Mouse (Mus musculus) heart, embryonic 12.5 days (tissue): Measurements from ENCODE around the gene Prdm1. TPM values are rescaled to one million over a fixed set of nuclear protein-coding genes. Genes with fewer than 3 reads are reported as not detected.
A peak's percentile ranks its signal among the peaks of the same experiment; 100 is the strongest.

Source experiments
- ATAC-seq: fragments of 200-750 bp; cut with Nextera tagmentation; 2 replicates; pipeline ENCODE4 v1.8.0; 2017; ENCODE audit warnings: moderate TSS enrichment, moderate library complexity; ENCODE audit not compliant: insufficient number of reproducible peaks, low FRiP score
- H3K27ac ChIP-seq: fragments of 300-500 bp; sonication (generic); 2 replicates; pipeline ENCODE4 v1.5.1; 2016; ENCODE audit warnings: mild to moderate bottlenecking, moderate library complexity; ENCODE audit not compliant: poor library complexity, severe bottlenecking
- H3K27me3 ChIP-seq: fragments of 300-500 bp; sonication (generic); replicated peaks from 2 replicates; pipeline ENCODE4 v1.6.1; 2016; ENCODE audit warnings: mild to moderate bottlenecking, moderate library complexity
- H3K36me3 ChIP-seq: fragments of 300-500 bp; sonication (generic); 2 replicates; pipeline ENCODE4 v1.6.1; 2016; ENCODE audit warnings: mild to moderate bottlenecking, moderate library complexity
- H3K4me1 ChIP-seq: fragments of 300-500 bp; sonication (generic); replicated peaks from 2 replicates; pipeline ENCODE4 v1.6.1; 2016; ENCODE audit warnings: mild to moderate bottlenecking
- H3K4me2 ChIP-seq: fragments of 300-500 bp; sonication (generic); 2 replicates; pipeline ENCODE4 v1.6.1; 2016; ENCODE audit warnings: mild to moderate bottlenecking, moderate library complexity
- H3K4me3 ChIP-seq: fragments of 300-500 bp; sonication (generic); 2 replicates; pipeline ENCODE4 v1.5.1; 2016; ENCODE audit warnings: mild to moderate bottlenecking
- H3K9ac ChIP-seq: fragments of 300-500 bp; sonication (generic); 2 replicates; pipeline ENCODE4 v1.6.1; 2016; ENCODE audit warnings: mild to moderate bottlenecking, moderate library complexity
- H3K9me3 ChIP-seq: fragments of 300-500 bp; sonication (generic); replicated peaks from 2 replicates; pipeline ENCODE4 v1.6.1; 2016; ENCODE audit warnings: mild to moderate bottlenecking, moderate library complexity
- WGBS: fragments of 180-500 bp; shearing (Covaris S2); methylation state at CpG from one replicate; pipeline ENCODE4 v1.1.7; 2016; 5-methylcytosine and 5-hydroxymethylcytosine counted together
- polyA plus RNA-seq: library from polyadenylated mRNA; unstranded; fragments of >200 nt; fragmentation: Nextera tagmentation; extraction: Ambion mirVana; gene quantifications from 2 replicates; pipeline ENCODE4 v1.2.1, GENCODE M21; 2016

Gene Prdm1
- 0.23 and 0.50 TPM in 2 replicates for polyA plus RNA-seq

DNA sequence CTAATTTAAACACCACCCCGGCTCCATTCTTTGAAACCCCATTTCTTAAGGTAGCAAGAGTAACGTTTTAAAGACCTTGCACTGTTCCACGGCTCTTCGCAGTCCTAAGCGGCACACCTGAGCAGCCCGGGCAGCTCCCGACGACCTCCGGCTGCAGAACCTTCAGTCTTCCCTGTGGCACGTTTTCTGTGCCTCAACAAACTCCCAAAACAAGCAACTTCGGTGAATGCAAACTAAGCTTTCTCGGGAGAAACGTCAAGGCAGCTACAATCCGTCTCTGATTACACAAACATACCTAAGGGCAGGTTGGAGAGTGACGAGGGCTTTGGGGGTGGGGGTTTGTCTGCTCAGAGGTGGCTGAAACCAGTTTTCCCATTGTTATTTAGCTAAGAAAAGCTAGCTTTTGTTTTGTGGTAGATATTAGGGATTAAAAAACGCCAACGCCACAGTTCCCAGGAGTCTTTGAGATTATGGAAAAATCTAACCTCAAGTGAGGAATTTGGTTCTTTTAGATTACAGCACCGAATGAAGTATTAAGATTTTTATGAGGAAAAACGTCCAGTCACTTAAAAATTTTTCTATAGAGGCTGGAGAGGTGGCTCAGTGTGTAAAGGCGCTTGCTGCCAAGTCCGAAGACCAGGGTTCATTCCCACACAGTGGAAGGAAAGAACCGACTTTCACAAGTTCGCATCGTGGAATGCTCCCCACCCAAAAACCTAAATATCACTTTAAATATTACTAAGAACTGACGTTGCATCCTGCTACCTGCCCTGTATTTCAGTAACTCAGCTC, at the start of gene Prdm1:
TSS of gene Prdm1 (minus strand) at position 211 of the 792 bp plus-strand sequence.
- ATAC-seq = no peak
- H3K4me3 ChIP-seq = peak within 1 kb of the TSS; percentile 61
- WGBS = 2% methylated on average over 25 of the region's 25 CpGs
- no peaks in the 10 kb centered on the region for H3K9me3 ChIP-seq
- peak within 1 kb of the TSS; percentile 95 for H3K4me2 ChIP-seq
- H3K27ac ChIP-seq = no peak within 1 kb of the TSS
- peaks cover 17% of the 10 kb centered on the region for H3K4me1 ChIP-seq
- peak within 1 kb of the TSS; percentile 67; the same call in 1 of the 2 replicates for H3K9ac ChIP-seq
- no peaks in the 10 kb centered on the region for H3K36me3 ChIP-seq
- peaks cover 39% of the 10 kb centered on the region for H3K27me3 ChIP-seq

GRCm38 (mm10) chr10:44565971-44566370, 37.7 kb upstream of the Prdm1 start:
- no peak overlapping the region for H3K9ac ChIP-seq
- ATAC-seq = no peak
- H3K27me3 ChIP-seq = no peaks in the 10 kb centered on the region

DNA sequence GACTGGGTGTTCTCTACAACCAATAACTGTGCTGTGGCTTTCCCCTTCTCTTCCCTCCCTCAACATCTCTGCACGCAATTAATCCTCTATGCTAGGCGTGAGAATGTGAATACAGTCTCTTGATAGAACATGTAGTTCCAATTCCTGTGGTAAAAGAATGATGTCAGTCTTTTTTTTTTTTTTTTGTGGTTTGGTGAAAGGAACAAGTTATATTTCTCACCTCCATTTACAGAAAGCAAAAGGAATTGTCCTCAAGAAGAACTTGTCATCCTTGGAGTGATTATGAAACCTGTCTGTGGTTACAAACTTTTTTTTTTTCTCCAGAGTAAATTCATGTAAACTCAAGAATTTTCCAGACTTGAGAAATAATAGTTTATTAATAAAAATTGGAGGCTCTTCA, 36.8 kb upstream of the Prdm1 start:
- no peaks in the 10 kb centered on the region for H3K27me3 ChIP-seq
- H3K4me3 ChIP-seq = no peak overlapping the region
- H3K27ac ChIP-seq = no peak overlapping the region
- no peak overlapping the region for H3K4me2 ChIP-seq
- WGBS = 80% methylated on average over 2 of the region's 2 CpGs
- no peaks in the 10 kb centered on the region for H3K4me1 ChIP-seq
- H3K9ac ChIP-seq = no peak overlapping the region
- no peaks in the 10 kb centered on the region for H3K36me3 ChIP-seq
- peaks cover 3% of the 10 kb centered on the region; the same call in 1 of the 2 replicates for H3K9me3 ChIP-seq
- no peak for ATAC-seq

More at GRCm38 (mm10) chr10:44565971-44566370, 37.7 kb upstream of the Prdm1 start:
- Histone ChIP-seq H3K9me3 (peaks cover 3% of the 10 kb centered on the region; the same call in 1 of the 2 replicates), H3K4me2 (no peak overlapping the region), H3K4me3 (no peak overlapping the region), H3K36me3 (no peaks in the 10 kb centered on the region), H3K27ac (no peak overlapping the region), H3K4me1 (no peaks in the 10 kb centered on the region)
- 73% methylated on average over 3 of the region's 3 CpGs for WGBS

- Histone ChIP-seq H3K9ac (no peak overlapping the region), H3K27ac (no peak overlapping the region), H3K36me3 (no peaks in the 10 kb centered on the region), H3K4me1 (no peaks in the 10 kb centered on the region), H3K4me3 (no peak overlapping the region), H3K4me2 (no peak overlapping the region), H3K9me3 (peaks cover 5% of the 10 kb centered on the region), H3K27me3 (no peaks in the 10 kb centered on the region)
- WGBS = 78% methylated on average over 4 of the region's 4 CpGs
- no peak for ATAC-seq
Observed at GRCm38 (mm10) chr10:44556845-44557244, 28.5 kb upstream of the Prdm1 start.

DNA sequence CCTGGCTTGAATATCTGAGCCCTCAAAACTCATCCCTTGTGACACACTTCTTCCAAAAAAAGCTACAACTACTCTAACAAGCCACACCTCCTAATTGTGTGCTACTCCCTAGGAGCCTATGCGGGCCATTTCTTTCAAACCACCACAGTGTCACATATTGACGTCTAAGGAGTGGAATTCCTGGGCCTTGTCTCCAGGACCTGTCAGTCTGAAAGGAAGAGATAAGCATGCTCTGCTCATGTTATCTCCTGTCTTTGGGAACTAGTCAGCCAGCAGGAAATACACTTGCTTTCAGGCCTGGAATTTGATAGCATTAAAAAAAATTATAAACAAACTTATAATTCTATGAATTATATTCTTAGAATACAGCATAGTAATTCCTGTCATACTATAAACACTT, 27.0 kb upstream of the Prdm1 start:
- 7% methylated on average over 2 of the region's 2 CpGs for WGBS
- H3K9ac ChIP-seq = no peak overlapping the region
- no peaks in the 10 kb centered on the region for H3K4me1 ChIP-seq
- H3K27me3 ChIP-seq = no peaks in the 10 kb centered on the region
- no peak overlapping the region for H3K4me2 ChIP-seq
- no peak overlapping the region for H3K4me3 ChIP-seq
- no peak overlapping the region for H3K27ac ChIP-seq
- peaks cover 5% of the 10 kb centered on the region for H3K9me3 ChIP-seq
- peak; percentile 79; the same call in 1 of the 2 replicates for ATAC-seq
- H3K36me3 ChIP-seq = no peaks in the 10 kb centered on the region

DNA sequence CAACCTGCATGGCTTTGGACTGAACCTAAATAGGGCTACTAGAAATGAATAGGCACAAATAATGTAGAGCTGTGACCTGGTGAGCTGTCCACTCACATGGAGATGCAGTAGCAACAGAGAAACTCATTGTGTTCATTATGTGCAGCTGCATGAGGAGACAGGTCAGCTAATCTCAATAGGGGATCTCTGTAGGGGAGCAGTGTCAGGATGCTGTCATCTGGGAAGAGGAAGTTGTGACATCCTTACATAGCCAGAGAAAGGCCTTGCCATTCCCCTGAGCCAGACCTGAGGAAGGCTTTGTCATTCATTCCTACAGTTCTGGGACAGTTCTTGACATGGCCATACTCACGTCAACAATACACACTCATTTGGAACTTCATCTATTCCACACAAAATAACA, 25.3 kb upstream of the Prdm1 start:
- no peaks in the 10 kb centered on the region for H3K36me3 ChIP-seq
- WGBS = 93% methylated on average over 1 of the region's 1 CpGs

GRCm38 (mm10) chr10:44539033-44539578, 10.8 kb upstream of the Prdm1 start:
- no peak overlapping the region for H3K9ac ChIP-seq
- peaks cover 16% of the 10 kb centered on the region; the same call in 1 of the 2 replicates for H3K27me3 ChIP-seq
- H3K4me2 ChIP-seq = peak overlapping the region; percentile 52
- no peaks in the 10 kb centered on the region for H3K36me3 ChIP-seq
- no peaks in the 10 kb centered on the region for H3K9me3 ChIP-seq
- 10% methylated on average over 14 of the region's 14 CpGs for WGBS
- no peak overlapping the region for H3K27ac ChIP-seq
- peaks cover 10% of the 10 kb centered on the region; the same call in 1 of the 2 replicates for H3K4me1 ChIP-seq
- no peak for ATAC-seq
- peak overlapping the region; percentile 16 for H3K4me3 ChIP-seq

More for the DNA sequence above, 25.3 kb upstream of the Prdm1 start:
- Histone ChIP-seq H3K9ac (no peak overlapping the region), H3K9me3 (peaks cover 5% of the 10 kb centered on the region), H3K4me3 (no peak overlapping the region), H3K4me1 (no peaks in the 10 kb centered on the region), H3K27ac (no peak overlapping the region), H3K27me3 (no peaks in the 10 kb centered on the region), H3K4me2 (no peak overlapping the region)
- ATAC-seq = no peak

DNA sequence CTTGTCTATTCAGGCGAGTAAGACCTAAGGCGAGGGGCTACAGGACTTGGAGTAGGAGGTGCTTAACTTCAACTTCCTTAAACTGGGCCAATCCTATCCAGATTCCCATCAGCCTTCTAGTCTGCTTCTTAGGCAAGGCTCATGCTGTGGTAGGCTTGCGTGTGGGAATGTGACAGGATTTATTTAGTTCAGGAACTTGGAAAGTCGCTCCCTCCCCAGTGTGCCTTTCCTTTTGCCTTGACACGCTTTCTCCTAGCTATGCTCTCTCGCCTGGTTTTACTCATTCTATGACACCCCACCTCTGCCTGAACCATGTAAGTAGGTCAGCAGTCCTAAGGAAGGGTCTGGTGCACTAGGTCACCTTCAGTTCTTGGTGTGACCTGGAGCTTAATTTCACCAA, 9.8 kb upstream of the Prdm1 start:
- H3K9ac ChIP-seq = no peak overlapping the region
- 61% methylated on average over 6 of the region's 6 CpGs for WGBS
- peaks cover 16% of the 10 kb centered on the region; the same call in 1 of the 2 replicates for H3K27me3 ChIP-seq
- H3K36me3 ChIP-seq = no peaks in the 10 kb centered on the region
- H3K27ac ChIP-seq = no peak overlapping the region
- no peak overlapping the region for H3K4me2 ChIP-seq
- H3K4me3 ChIP-seq = no peak overlapping the region
- no peak for ATAC-seq
- peaks cover 10% of the 10 kb centered on the region; the same call in 1 of the 2 replicates for H3K4me1 ChIP-seq
- H3K9me3 ChIP-seq = no peaks in the 10 kb centered on the region

DNA sequence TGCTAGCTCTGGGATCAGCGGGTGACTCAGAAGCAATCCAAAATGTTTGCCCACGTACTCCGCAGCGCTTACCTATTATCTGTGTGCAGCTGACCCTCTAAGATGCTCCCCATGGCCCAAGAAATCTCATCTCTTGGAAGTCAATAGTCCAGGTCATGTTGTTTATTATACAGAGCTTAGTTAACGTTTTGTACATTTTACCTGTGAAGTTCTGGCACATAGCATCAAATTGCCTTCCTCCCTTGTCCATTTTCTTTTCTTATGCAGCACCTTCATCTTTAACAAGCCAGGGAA, 1.7 kb upstream of the Prdm1 start:
- H3K27ac ChIP-seq = no peak overlapping the region
- H3K36me3 ChIP-seq = no peaks in the 10 kb centered on the region
- H3K4me3 ChIP-seq = peak overlapping the region; percentile 61
- ATAC-seq = no peak
- no peaks in the 10 kb centered on the region for H3K9me3 ChIP-seq
- peaks cover 17% of the 10 kb centered on the region for H3K4me1 ChIP-seq
- H3K4me2 ChIP-seq = peak overlapping the region; percentile 95
- 8% methylated on average over 5 of the region's 5 CpGs for WGBS
- peaks cover 37% of the 10 kb centered on the region for H3K27me3 ChIP-seq
- H3K9ac ChIP-seq = peak overlapping the region; percentile 67; the same call in 1 of the 2 replicates

DNA sequence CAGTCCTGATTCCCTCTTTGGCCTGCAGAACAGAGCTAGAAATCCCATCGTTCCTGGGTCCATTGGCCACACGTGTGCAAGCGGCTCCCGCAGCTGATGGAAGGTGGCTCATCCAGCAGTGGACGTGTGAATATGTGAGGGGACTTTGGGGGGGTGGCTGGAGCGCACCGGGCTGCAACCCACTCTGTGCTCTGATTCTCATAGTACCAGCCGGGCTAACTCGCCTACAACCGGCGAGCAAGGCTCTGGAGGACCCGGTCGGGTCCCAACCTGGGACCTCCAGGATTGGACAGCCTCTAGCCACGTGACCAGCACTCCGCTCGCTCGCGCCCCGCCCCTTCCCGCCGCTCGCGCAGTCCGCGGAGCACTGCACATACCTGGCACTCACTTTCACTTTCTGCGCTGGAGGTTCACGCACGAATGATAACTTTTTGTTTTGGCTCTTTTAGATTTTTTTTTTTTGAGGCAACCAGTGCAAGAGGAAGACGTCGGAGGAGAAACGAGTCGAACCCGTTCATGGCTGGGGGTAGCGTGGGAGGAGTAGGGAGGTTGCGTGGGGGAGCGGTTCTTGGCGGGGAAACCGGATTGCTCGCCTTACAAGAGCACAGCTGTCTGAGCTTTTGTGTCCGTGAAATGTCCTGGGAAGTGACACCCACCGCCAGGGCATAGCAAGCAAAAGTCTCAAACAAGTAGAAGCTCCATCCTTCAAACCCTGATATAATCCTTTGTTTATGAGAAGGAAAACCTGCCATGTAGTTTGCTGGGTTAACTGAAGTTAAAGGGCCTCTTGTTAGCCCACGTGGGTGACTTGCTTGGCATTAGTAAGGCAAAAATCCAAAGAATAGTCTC, 1.1 kb upstream of the Prdm1 start:
- peak; percentile 100 for ATAC-seq
- peaks cover 41% of the 10 kb centered on the region for H3K27me3 ChIP-seq
- H3K4me3 ChIP-seq = peak overlapping the region; percentile 61
- peak overlapping the region; percentile 95 for H3K4me2 ChIP-seq
- no peak overlapping the region for H3K27ac ChIP-seq
- peak overlapping the region; percentile 67 for H3K9ac ChIP-seq
- WGBS = under 1% methylated on average over 42 of the region's 42 CpGs
- no peaks in the 10 kb centered on the region for H3K36me3 ChIP-seq
- no peaks in the 10 kb centered on the region for H3K9me3 ChIP-seq
- peaks cover 17% of the 10 kb centered on the region for H3K4me1 ChIP-seq

DNA sequence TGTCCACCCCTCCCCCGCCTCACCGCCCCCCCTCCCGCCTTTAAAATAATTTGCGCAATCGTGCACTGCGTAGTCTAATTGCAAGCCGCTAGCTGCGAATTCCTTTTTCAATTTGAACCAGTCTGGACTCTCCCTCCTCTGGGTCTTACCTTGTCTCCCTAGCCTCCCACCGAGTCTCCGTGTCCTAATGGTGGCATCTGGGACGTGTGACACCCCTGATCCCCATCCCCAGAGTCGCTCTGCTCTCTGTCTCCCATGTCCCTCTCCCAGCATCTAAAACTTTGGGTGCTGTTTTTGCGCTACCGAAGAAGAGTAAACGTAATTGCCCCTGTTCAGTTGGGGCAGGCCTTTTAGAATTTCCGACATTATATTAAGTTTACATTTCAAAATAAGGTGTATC, 650 bp downstream of the Prdm1 start:
- H3K27me3 ChIP-seq = peaks cover 46% of the 10 kb centered on the region
- H3K4me2 ChIP-seq = peak overlapping the region; percentile 68
- H3K4me1 ChIP-seq = peaks cover 17% of the 10 kb centered on the region
- WGBS = under 1% methylated on average over 16 of the region's 16 CpGs
- H3K9ac ChIP-seq = no peak overlapping the region
- no peak overlapping the region for H3K27ac ChIP-seq
- H3K36me3 ChIP-seq = no peaks in the 10 kb centered on the region
- no peaks in the 10 kb centered on the region for H3K9me3 ChIP-seq
- ATAC-seq = no peak
- H3K4me3 ChIP-seq = peak overlapping the region; percentile 35
